Mouse (Mus musculus): ENCODE results near the gene Gm28230. TPM values are rescaled to one million over a fixed set of nuclear protein-coding genes. Genes with fewer than 3 reads are reported as not detected.

Gm28230 gene
- polyA plus RNA-seq, 1 experiment = not detected

GRCm38 (mm10) chr2:74697567-74698121 lies 28.9 kb upstream of the Gm28230 start, which contains the start of gene Hoxd9:
Hoxd9 (plus strand) TSS chr2:74697727.
- Histone ChIP-seq H3K4me3 (ENCODE audit: insufficient read depth, poor library complexity, severe bottlenecking) (no peak within 1 kb of the TSS), H3K27me3 (ENCODE audit: control insufficient read depth, insufficient read depth, insufficient read length) (peaks cover 71% of the 10 kb centered on the region), H3ac (ENCODE audit: control insufficient read depth, insufficient read length, low read depth) (no peak within 1 kb of the TSS), H3K79me3 (ENCODE audit: low read depth) (no peaks in the 10 kb centered on the region), H3K36me3 (ENCODE audit: control insufficient read depth, insufficient read depth) (no peaks in the 10 kb centered on the region), H3K79me2 (ENCODE audit: control insufficient read depth, insufficient read depth) (no peaks in the 10 kb centered on the region)
- TF ChIP-seq USF1 (IDR thresholded peaks at IDR 0.05; ENCODE audit: low read depth) (no peak), CEBPB (IDR thresholded peaks at IDR 0.05; ENCODE audit: low read depth) (no peak), CTCF (IDR thresholded peaks at IDR 0.05; ENCODE audit: control insufficient read depth, insufficient read depth, insufficient read length) (no peak), MAX (IDR thresholded peaks at IDR 0.05) (no peak), FOSL1 (IDR thresholded peaks at IDR 0.05; ENCODE audit: insufficient read depth, low read length, poor library complexity, severe bottlenecking) (no peak), MYOG (IDR thresholded peaks at IDR 0.05; ENCODE audit: control insufficient read depth, extremely low read depth, insufficient read length) (no peak), MYOD1 (IDR thresholded peaks at IDR 0.05; ENCODE audit: control insufficient read depth, insufficient read length, low read depth) (no peak)

GRCm38 (mm10) chr2:74698201-74699052 lies 28.1 kb upstream of the Gm28230 start:
- peaks cover 63% of the 10 kb centered on the region for H3K27me3 ChIP-seq (ENCODE audit: control insufficient read depth, insufficient read depth, insufficient read length)

GRCm38 (mm10) chr2:74699053-74699430 lies 27.5 kb upstream of the Gm28230 start:
- H3ac ChIP-seq (ENCODE audit: control insufficient read depth, insufficient read length, low read depth) = no peak overlapping the region
- H3K4me3 ChIP-seq (ENCODE audit: insufficient read depth, poor library complexity, severe bottlenecking) = no peak overlapping the region
- H3K79me3 ChIP-seq (ENCODE audit: low read depth) = no peaks in the 10 kb centered on the region
- H3K27me3 ChIP-seq (ENCODE audit: control insufficient read depth, insufficient read depth, insufficient read length) = peaks cover 62% of the 10 kb centered on the region
- H3K79me2 ChIP-seq (ENCODE audit: control insufficient read depth, insufficient read depth) = no peaks in the 10 kb centered on the region
- TF ChIP-seq MYOD1 (IDR thresholded peaks at IDR 0.05; ENCODE audit: control insufficient read depth, insufficient read length, low read depth) = no peak
- TF ChIP-seq CTCF (IDR thresholded peaks at IDR 0.05; ENCODE audit: control insufficient read depth, insufficient read depth, insufficient read length) = no peak
- no peak for TF ChIP-seq MAX (IDR thresholded peaks at IDR 0.05)
- no peaks in the 10 kb centered on the region for H3K36me3 ChIP-seq (ENCODE audit: control insufficient read depth, insufficient read depth)

More at GRCm38 (mm10) chr2:74698201-74699052, 28.1 kb upstream of the Gm28230 start:
- TF ChIP-seq MYOD1 (IDR thresholded peaks at IDR 0.05; ENCODE audit: control insufficient read depth, insufficient read length, low read depth) (no peak), FOSL1 (IDR thresholded peaks at IDR 0.05; ENCODE audit: insufficient read depth, low read length, poor library complexity, severe bottlenecking) (no peak), CTCF (IDR thresholded peaks at IDR 0.05; ENCODE audit: control insufficient read depth, insufficient read depth, insufficient read length) (no peak), MYOG (IDR thresholded peaks at IDR 0.05; ENCODE audit: control insufficient read depth, extremely low read depth, insufficient read length) (no peak), CEBPB (IDR thresholded peaks at IDR 0.05; ENCODE audit: low read depth) (no peak), USF1 (IDR thresholded peaks at IDR 0.05; ENCODE audit: low read depth) (no peak), MAX (IDR thresholded peaks at IDR 0.05) (no peak)
- Histone ChIP-seq H3K36me3 (ENCODE audit: control insufficient read depth, insufficient read depth) (no peaks in the 10 kb centered on the region), H3K79me3 (ENCODE audit: low read depth) (no peaks in the 10 kb centered on the region), H3K79me2 (ENCODE audit: control insufficient read depth, insufficient read depth) (no peaks in the 10 kb centered on the region), H3K4me3 (ENCODE audit: insufficient read depth, poor library complexity, severe bottlenecking) (no peak overlapping the region), H3ac (ENCODE audit: control insufficient read depth, insufficient read length, low read depth) (no peak overlapping the region)

GRCm38 (mm10) chr2:74699664-74700545 lies 26.6 kb upstream of the Gm28230 start:
- TF ChIP-seq MAX (IDR thresholded peaks at IDR 0.05) (no peak), FOSL1 (IDR thresholded peaks at IDR 0.05; ENCODE audit: insufficient read depth, low read length, poor library complexity, severe bottlenecking) (no peak), MYOG (IDR thresholded peaks at IDR 0.05; ENCODE audit: control insufficient read depth, extremely low read depth, insufficient read length) (no peak)
- Histone ChIP-seq H3K4me3 (ENCODE audit: insufficient read depth, poor library complexity, severe bottlenecking) (no peak overlapping the region), H3K79me3 (ENCODE audit: low read depth) (no peaks in the 10 kb centered on the region), H3ac (ENCODE audit: control insufficient read depth, insufficient read length, low read depth) (no peak overlapping the region), H3K36me3 (ENCODE audit: control insufficient read depth, insufficient read depth) (no peaks in the 10 kb centered on the region), H3K27me3 (ENCODE audit: control insufficient read depth, insufficient read depth, insufficient read length) (peaks cover 66% of the 10 kb centered on the region), H3K79me2 (ENCODE audit: control insufficient read depth, insufficient read depth) (no peaks in the 10 kb centered on the region)

GRCm38 (mm10) chr2:74700546-74701112 lies 25.9 kb upstream of the Gm28230 start:
- Histone ChIP-seq H3K79me3 (ENCODE audit: low read depth) (no peaks in the 10 kb centered on the region), H3ac (ENCODE audit: control insufficient read depth, insufficient read length, low read depth) (no peak overlapping the region), H3K27me3 (ENCODE audit: control insufficient read depth, insufficient read depth, insufficient read length) (peaks cover 68% of the 10 kb centered on the region), H3K79me2 (ENCODE audit: control insufficient read depth, insufficient read depth) (no peaks in the 10 kb centered on the region), H3K36me3 (ENCODE audit: control insufficient read depth, insufficient read depth) (no peaks in the 10 kb centered on the region), H3K4me3 (ENCODE audit: insufficient read depth, poor library complexity, severe bottlenecking) (no peak overlapping the region)
- no peak for TF ChIP-seq MYOG (IDR thresholded peaks at IDR 0.05; ENCODE audit: control insufficient read depth, extremely low read depth, insufficient read length)
- TF ChIP-seq CEBPB (IDR thresholded peaks at IDR 0.05; ENCODE audit: low read depth) = no peak
- TF ChIP-seq MAX (IDR thresholded peaks at IDR 0.05) = no peak
- TF ChIP-seq FOSL1 (IDR thresholded peaks at IDR 0.05; ENCODE audit: insufficient read depth, low read length, poor library complexity, severe bottlenecking) = no peak
- TF ChIP-seq CTCF (IDR thresholded peaks at IDR 0.05; ENCODE audit: control insufficient read depth, insufficient read depth, insufficient read length) = no peak
- no peak for TF ChIP-seq USF1 (IDR thresholded peaks at IDR 0.05; ENCODE audit: low read depth)
- no peak for TF ChIP-seq MYOD1 (IDR thresholded peaks at IDR 0.05; ENCODE audit: control insufficient read depth, insufficient read length, low read depth)
